Mouse (Mus musculus) hindbrain, embryonic 10.5 days (tissue): ENCODE measurements around the gene Nfe2l2. TPM values are rescaled to one million over a fixed set of nuclear protein-coding genes. Genes with fewer than 3 reads are reported as not detected.
"Not testable (repeated sequence)": the region's sequence is repeated elsewhere in the genome, so short reads cannot be mapped to it uniquely, and the experiment has no call there.

ENCODE experiments used
- DNase-seq: peaks from one replicate; pipeline ENCODE4 v3.0.0-alpha.2; 2017; ENCODE audit warnings: low spot score
- H3K27ac ChIP-seq: fragments of 300-500 bp; sonication (generic); 2 replicates; pipeline ENCODE4 v1.5.1; 2016; ENCODE audit warnings: mild to moderate bottlenecking, moderate library complexity
- H3K27me3 ChIP-seq: fragments of 300-500 bp; sonication (generic); 2 replicates; pipeline ENCODE4 v1.6.1; 2016; ENCODE audit warnings: mild to moderate bottlenecking; ENCODE audit not compliant: poor library complexity, insufficient read depth, severe bottlenecking
- H3K36me3 ChIP-seq: fragments of 300-500 bp; sonication (generic); 2 replicates; pipeline ENCODE4 v1.6.1; 2016; ENCODE audit warnings: mild to moderate bottlenecking, moderate library complexity
- H3K4me1 ChIP-seq: fragments of 300-500 bp; sonication (generic); replicated peaks from 2 replicates; pipeline ENCODE4 v1.6.1; 2016; ENCODE audit warnings: mild to moderate bottlenecking
- H3K4me3 ChIP-seq: fragments of 300-500 bp; sonication (generic); 2 replicates; pipeline ENCODE4 v1.5.1; 2016; ENCODE audit warnings: mild to moderate bottlenecking, moderate library complexity
- H3K9me3 ChIP-seq: fragments of 300-500 bp; sonication (generic); 2 replicates; pipeline ENCODE4 v1.6.1; 2016; ENCODE audit warnings: mild to moderate bottlenecking, moderate library complexity
- WGBS: fragments of 180-500 bp; shearing (Covaris S2); methylation state at CpG from one replicate; pipeline ENCODE4 v1.1.7; 2016; 5-methylcytosine and 5-hydroxymethylcytosine counted together
- polyA plus RNA-seq: library from polyadenylated mRNA; unstranded; fragments of >200 nt; fragmentation: Nextera tagmentation; extraction: Ambion mirVana; gene quantifications from 2 replicates; pipeline ENCODE4 v1.2.1, GENCODE M21; 2016

Gene Nfe2l2
- polyA plus RNA-seq, 1 experiment from 2014 or later = 24.0 TPM

DNA sequence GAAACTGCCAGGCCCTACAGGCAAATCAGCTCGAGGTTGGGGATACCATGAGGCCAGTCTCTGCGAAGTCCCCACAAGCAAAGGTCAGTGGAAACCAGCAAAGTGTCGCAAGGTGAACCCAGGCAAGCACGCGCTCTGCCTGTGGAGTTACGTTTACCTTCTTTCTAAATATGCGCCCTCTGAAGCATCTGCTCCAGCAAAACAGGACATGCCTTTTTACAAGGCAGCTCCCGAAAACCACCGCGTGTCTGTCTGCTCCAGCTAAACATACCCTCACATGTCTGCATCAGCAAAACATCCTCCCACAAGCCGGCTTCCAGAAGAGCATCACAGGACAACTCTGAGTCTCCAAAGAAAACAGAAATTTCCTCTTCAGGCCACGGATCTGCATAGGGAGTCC lies 59.2 kb downstream of the Nfe2l2 start:
- Histone ChIP-seq H3K36me3 (no peaks in the 10 kb centered on the region), H3K4me1 (0 out of 2 replicates have a peak, but pooled peaks cover 2% of the 10 kb centered on the region), H3K4me3 (no peak overlapping the region), H3K27me3 (no peaks in the 10 kb centered on the region), H3K27ac (no peak overlapping the region), H3K9me3 (no peaks in the 10 kb centered on the region)
- DNase-seq = no peak
- 93% methylated on average over 12 of the region's 12 CpGs for WGBS

DNA sequence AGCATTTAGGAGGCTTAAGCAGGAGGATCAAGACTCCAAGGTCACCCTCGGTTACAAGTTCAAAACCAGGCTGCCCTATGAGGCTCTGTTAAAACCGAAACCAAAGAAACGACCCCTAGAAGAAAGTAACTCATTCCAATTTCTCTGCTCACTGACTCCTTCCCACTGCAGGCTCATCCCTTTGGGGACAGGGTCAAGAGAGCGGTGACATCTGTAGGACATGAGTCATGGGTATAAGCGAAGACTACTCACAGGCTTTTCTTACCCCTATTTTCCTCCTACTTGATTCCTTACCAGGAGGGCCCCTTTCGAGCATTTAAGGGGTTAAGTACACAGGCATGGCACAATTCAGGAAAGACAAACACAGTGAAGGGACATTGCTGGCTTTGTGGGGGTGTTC lies 60.5 kb downstream of the Nfe2l2 start:
- H3K36me3 ChIP-seq = no peaks in the 10 kb centered on the region
- H3K27ac ChIP-seq = no peak overlapping the region
- H3K4me1 ChIP-seq = 0 out of 2 replicates have a peak, but pooled peaks cover 2% of the 10 kb centered on the region
- H3K4me3 ChIP-seq = no peak overlapping the region
- DNase-seq = no peak
- no peaks in the 10 kb centered on the region for H3K27me3 ChIP-seq
- WGBS = 88% methylated on average over 6 of the region's 6 CpGs
- H3K9me3 ChIP-seq = no peaks in the 10 kb centered on the region

DNA sequence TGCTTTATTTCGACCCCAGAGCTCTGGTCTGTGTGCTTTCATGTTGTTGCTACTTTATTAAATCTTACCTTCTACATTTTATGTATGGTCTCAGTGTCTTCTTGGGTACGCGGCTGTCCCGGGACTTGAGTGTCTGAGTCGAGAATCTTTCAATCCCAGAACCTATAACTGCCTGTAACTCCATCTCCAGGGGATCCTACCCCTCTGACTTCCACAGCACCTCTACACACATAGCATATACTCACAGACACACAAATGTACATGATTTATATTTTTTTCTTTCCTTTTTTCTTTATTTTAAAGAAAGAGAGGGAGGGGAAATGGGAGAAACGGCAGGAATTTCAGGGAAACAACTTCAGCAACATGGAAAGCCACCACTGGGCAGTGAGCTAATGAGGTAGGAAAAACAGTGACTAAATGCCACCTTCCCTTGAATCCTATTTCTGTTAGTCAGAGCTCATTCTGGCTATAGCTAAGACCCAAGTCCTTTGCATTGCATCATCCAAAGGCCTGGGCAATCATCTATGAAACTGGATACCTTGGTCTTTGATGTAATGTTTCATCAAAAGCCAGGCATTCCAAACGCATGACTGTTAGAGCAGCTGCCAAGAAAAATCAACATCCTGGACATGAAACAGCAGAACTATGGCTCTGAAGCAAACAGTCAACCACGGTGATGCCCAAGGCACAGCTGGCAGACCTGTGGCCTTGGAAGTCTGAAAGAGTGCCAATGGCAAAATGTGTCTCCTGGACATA lies 61.5 kb downstream of the Nfe2l2 start:
- DNase-seq = no peak
- 88% methylated on average over 8 of the region's 8 CpGs for WGBS
- Histone ChIP-seq H3K4me3 (no peak overlapping the region), H3K27ac (no peak overlapping the region), H3K36me3 (no peaks in the 10 kb centered on the region), H3K4me1 (0 out of 2 replicates have a peak, but pooled peaks cover 2% of the 10 kb centered on the region), H3K9me3 (no peaks in the 10 kb centered on the region), H3K27me3 (no peaks in the 10 kb centered on the region)

DNA sequence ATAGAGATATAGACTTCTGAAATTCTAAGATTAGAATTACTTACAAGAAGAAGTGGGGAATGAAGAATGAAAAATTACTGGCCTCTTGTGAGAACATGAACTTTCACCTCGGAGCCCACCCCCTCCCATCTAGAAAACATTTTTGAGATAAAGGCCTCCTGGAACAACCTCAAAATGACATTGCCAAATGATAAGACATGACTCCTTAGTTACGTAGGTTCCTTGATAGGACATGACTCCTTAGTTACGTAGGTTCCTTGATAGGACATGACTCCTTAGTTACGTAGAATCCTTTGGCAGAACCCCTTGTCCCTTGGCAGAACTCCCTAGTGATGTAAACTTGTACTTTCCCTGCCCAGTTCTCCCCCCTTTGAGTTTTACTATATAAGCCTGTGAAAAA lies 62.1 kb downstream of the Nfe2l2 start:
- H3K36me3 ChIP-seq, H3K4me1 ChIP-seq, H3K27me3 ChIP-seq, H3K9me3 ChIP-seq, H3K4me3 ChIP-seq, H3K27ac ChIP-seq, DNase-seq: not testable (repeated sequence)
- WGBS = 92% methylated on average over 4 of the region's 4 CpGs

DNA sequence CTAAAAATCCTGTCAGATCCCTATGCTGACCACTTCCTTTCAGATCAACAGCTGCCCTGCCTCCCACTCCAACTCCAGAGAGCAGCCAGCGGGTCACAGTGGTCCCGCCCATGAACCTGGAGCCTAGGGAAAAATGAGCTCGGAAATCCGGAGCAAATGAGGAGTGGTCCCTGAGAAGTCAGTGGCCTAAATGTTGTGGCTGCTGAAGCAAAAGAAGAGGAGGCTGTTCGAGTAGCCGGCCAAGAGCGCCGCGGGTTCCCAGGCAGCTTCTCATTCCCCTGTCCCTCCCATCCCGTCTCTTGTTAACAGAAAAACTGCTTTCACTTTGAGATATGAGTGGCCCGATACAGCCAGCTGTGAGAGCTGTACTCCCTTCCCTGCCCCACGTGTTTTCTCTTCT lies 64.9 kb downstream of the Nfe2l2 start:
- 64% methylated on average over 12 of the region's 12 CpGs for WGBS
- not testable (repeated sequence) for H3K36me3 ChIP-seq, H3K27ac ChIP-seq, H3K27me3 ChIP-seq, H3K4me1 ChIP-seq, H3K9me3 ChIP-seq, H3K4me3 ChIP-seq, DNase-seq

DNA sequence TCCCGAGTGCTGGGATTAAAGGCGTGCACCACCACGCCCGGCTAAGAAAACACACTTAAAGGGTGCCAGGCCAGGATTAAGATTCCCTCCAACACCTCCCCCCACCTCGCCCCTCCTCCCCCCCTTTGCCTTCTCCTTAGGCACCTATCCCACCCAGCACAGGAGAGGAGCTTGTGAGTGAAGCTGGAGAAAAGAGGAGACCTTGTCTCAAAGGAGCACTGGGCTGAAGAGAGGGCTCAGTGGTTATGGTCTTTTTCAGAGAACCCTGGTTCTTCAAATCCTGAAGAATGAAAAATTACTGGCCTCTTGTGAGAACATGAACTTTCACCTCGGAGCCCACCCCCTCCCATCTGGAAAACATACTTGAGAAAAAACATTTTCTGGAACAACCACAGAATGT lies 66.6 kb downstream of the Nfe2l2 start:
- not testable (repeated sequence) for H3K9me3 ChIP-seq, H3K36me3 ChIP-seq, H3K27me3 ChIP-seq, H3K4me3 ChIP-seq, H3K4me1 ChIP-seq, H3K27ac ChIP-seq, DNase-seq
- 92% methylated on average over 6 of the region's 6 CpGs for WGBS

DNA sequence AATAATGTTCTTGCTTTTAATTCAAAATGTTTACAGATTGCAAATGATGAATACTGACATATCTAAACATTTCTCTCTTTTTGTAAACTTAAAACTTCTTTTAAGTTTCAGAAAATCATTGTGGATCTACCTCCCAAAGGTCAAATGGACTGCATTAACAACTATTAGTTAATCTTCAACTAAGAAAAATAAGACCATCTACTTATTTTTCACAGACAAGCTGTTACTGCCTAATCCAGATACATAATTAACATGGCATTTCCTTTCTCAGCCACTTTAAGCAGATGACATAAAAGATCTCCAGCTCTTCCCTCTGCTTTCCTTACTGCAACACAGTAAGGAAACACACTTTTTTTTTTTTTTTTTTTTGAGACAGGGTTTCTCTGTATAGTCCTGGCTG lies 67.1 kb downstream of the Nfe2l2 start:
- no peak for DNase-seq
- no peaks in the 10 kb centered on the region for H3K27me3 ChIP-seq
- peaks cover 7% of the 10 kb centered on the region; the same call in 1 of the 2 replicates for H3K4me1 ChIP-seq
- no peak overlapping the region for H3K4me3 ChIP-seq
- no peaks in the 10 kb centered on the region for H3K9me3 ChIP-seq
- H3K36me3 ChIP-seq = no peaks in the 10 kb centered on the region
- no peak overlapping the region for H3K27ac ChIP-seq

DNA sequence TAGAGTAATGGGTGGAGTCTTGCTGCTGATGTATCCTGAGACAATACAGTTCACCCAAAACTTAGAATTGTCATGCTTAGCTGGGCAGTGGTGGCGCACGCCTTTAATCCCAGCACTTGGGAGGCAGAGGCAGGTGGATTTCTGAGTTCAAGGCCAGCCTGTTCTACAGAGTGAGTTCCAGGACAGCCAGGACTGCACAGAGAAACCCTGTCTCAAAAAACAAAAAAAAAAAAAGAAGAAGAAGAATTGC lies 67.5 kb downstream of the Nfe2l2 start:
- not testable (repeated sequence) for H3K27me3 ChIP-seq, H3K27ac ChIP-seq, DNase-seq, H3K4me3 ChIP-seq, H3K4me1 ChIP-seq, H3K9me3 ChIP-seq, H3K36me3 ChIP-seq
- 96% methylated on average over 2 of the region's 2 CpGs for whole genome bisulfite sequencing

DNA sequence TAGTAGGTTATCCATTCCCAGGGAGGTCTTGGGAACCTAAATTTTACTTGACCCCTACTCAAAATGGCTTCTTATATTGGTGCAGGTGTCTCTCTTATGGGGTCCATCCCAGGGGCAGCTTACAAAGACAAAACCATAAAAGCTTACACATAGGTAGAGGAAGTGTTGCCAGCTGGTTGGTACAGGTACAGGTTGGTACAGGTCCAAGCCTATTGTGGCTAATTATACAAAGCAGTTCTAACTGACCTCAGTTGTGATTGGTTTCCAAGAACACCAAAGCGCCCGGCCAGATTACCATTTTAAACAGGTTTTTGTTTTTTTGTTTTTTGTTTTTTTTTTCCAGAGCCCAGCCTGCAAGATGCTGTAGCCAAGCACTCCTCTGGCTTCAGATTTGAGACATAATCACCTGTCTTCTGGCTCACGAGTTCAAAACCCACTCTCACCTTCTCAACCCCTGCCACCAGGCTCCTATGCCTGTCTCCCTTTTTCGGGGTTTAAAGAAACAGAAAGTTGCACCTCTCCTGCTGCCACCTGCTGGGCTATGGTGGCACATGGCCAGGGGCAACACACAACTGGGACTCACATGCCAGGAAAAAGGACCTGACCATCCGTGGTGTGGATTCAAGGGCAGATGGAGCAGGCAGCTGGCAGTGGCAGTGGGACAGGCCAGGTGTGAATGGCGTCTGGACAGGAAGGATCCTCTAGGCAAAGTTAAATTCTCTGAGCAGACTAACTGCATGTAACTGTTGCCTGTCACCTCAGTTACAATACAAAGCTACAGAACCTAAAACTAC lies 68.0 kb downstream of the Nfe2l2 start:
- H3K27me3 ChIP-seq = no peaks in the 10 kb centered on the region
- H3K4me3 ChIP-seq = no peak overlapping the region
- no peaks in the 10 kb centered on the region for H3K9me3 ChIP-seq
- no peak for DNase-seq
- 77% methylated on average over 6 of the region's 6 CpGs for WGBS
- peaks cover 7% of the 10 kb centered on the region; the same call in 1 of the 2 replicates for H3K4me1 ChIP-seq
- H3K36me3 ChIP-seq = no peaks in the 10 kb centered on the region
- H3K27ac ChIP-seq = no peak overlapping the region

DNA sequence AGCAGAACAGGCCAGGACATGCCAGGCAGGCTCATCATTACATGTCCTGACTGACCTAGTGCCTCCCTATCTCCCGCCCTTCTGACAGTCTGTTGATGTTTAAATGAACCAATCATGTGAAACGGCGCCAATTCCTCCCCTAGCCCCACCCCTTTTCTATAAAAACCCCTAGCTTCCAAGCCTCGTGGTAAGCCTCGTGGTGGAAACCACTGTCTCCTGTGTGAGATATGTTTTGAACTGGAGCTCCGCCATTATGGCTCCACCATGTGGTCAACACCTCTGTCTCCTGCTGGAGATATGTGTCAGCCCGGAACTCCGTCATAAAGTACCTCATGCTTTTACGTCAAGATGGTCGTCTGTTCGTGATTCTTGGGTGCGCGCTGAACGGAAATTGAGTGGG lies 70.0 kb downstream of the Nfe2l2 start:
- not testable (repeated sequence) for H3K27ac ChIP-seq, H3K36me3 ChIP-seq, H3K9me3 ChIP-seq, H3K4me3 ChIP-seq, DNase-seq, H3K27me3 ChIP-seq, H3K4me1 ChIP-seq
- 92% methylated on average over 14 of the region's 14 CpGs for WGBS

DNA sequence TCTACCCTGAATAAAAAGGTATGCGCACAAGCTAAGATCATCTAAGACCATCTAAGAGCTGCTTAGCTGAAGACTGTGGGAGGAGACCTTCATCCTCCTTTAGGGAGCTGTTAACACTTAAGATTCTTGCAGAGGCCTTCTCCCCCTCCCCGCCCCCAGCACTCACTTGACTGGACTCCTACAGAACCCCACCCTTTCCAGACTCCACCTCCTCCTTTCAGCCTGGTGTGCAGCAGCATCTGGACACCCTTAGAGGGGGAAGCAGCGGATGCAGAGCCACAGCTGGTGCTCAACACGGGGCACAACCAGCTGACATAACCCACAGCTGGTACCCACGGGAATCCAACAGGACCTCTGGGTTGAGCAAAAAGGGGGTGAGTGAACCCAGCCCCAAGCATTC lies 70.7 kb downstream of the Nfe2l2 start:
- H3K4me3 ChIP-seq = no peak overlapping the region
- 0 out of 2 replicates have a peak overlapping the region, but pooled peaks have one; percentile 29 for H3K27ac ChIP-seq
- H3K4me1 ChIP-seq = peaks cover 7% of the 10 kb centered on the region; the same call in 1 of the 2 replicates
- no peaks in the 10 kb centered on the region for H3K27me3 ChIP-seq
- H3K36me3 ChIP-seq = no peaks in the 10 kb centered on the region
- no peaks in the 10 kb centered on the region for H3K9me3 ChIP-seq
- DNase-seq = no peak
- 70% methylated on average over 5 of the region's 5 CpGs for WGBS

DNA sequence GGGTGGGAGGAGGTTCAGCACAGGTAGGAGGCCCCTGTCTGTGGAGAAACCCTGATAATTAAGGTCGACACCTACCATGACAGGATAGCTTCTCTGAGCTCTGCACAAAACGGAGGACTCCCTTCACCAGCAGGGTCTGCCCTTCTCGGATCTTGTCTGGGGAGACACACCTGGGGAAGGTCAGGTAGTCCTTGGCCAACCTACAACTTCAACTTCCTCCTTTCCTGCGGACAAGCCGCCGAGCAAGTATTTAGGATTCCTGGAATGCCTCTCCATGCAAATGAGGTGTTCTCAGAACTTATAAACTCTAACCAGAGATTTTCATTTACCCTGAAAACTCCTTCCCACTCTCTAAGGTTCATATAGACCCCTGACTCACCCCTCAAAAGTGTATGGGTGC lies 71.1 kb downstream of the Nfe2l2 start:
- DNase-seq = no peak
- Histone ChIP-seq H3K4me3 (no peak overlapping the region), H3K27ac (no peak overlapping the region), H3K4me1 (peaks cover 7% of the 10 kb centered on the region; the same call in 1 of the 2 replicates), H3K27me3 (no peaks in the 10 kb centered on the region), H3K9me3 (no peaks in the 10 kb centered on the region), H3K36me3 (no peaks in the 10 kb centered on the region)
- 85% methylated on average over 6 of the region's 6 CpGs for WGBS

DNA sequence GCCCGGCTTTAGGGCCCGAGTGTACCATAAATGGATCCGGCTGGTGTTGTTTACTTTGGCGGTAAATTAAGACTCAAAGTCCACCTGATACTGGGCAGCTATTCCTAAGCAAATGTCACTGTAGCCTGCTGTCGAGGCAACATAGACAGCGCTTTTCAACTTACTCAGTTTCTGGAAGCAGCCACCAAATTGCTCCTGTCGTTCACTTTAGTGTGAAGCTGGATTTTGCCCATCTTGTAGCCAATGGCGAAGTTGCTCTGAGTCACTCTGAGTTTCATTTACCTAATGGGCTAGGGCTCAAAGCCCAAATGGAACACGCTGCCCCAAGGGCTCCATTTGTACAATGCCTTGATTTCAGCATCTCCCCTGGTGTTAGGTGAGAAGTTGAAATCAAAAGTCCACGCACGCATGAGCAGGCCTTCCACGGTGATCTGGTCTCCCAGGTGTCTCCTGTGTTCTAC lies 71.7 kb downstream of the Nfe2l2 start:
- DNase-seq = no peak
- Histone ChIP-seq H3K36me3 (no peaks in the 10 kb centered on the region), H3K4me3 (no peak overlapping the region), H3K9me3 (no peaks in the 10 kb centered on the region), H3K27ac (no peak overlapping the region), H3K4me1 (peaks cover 7% of the 10 kb centered on the region; the same call in 1 of the 2 replicates), H3K27me3 (no peaks in the 10 kb centered on the region)
- 89% methylated on average over 12 of the region's 12 CpGs for WGBS
